Mouse (Mus musculus): ENCODE measurements around the gene Rsad2. TPM values are rescaled to one million over a fixed set of nuclear protein-coding genes. Genes with fewer than 3 reads are reported as not detected.

Rsad2 gene
- total and polyA plus RNA-seq, 3 experiments, result 0.04 to 0.12 (median 0.06) TPM

GRCm38 (mm10) chr12:26478196-26479004 is 22.1 kb upstream of the Rsad2 start:
- no peaks in the 10 kb centered on the region for H3K79me2 ChIP-seq (replicated peaks; ENCODE audit: control insufficient read depth, extremely low read depth, insufficient read depth, poor library complexity, severe bottlenecking)
- H3K4me3 ChIP-seq (replicated peaks in 1 of 3; ENCODE audit: low read depth in 2 of 3, low read length in 2 of 3, poor library complexity in 1 of 3), result no peak overlapping the region
- H3K27me3 ChIP-seq (replicated peaks), result no peaks in the 10 kb centered on the region
- TF ChIP-seq JUN (IDR thresholded peaks at IDR 0.05; ENCODE audit: insufficient read depth, low read depth, low read length), result no peak
- TF ChIP-seq USF2 (conservative IDR thresholded peaks at IDR 0.05; ENCODE audit: low read depth, low read length), result no peak
- no peak for TF ChIP-seq GABPA (IDR thresholded peaks at IDR 0.05; ENCODE audit: insufficient replicate concordance, low read depth, low read length)
- TF ChIP-seq MEF2A (IDR thresholded peaks at IDR 0.05; ENCODE audit: borderline replicate concordance, low read depth, low read length), result no peak
- TF ChIP-seq MXI1 (IDR thresholded peaks at IDR 0.05; ENCODE audit: low read depth, low read length), result no peak
- no peak for TF ChIP-seq CTCF (conservative IDR thresholded peaks at IDR 0.05 in 1 of 2, IDR thresholded peaks at IDR 0.05 in 1 of 2; ENCODE audit: low read depth in 2 of 2, low read length in 2 of 2)
- no peak for TF ChIP-seq PAX5 (IDR thresholded peaks at IDR 0.05; ENCODE audit: low read length)
- TF ChIP-seq MYC (IDR thresholded peaks at IDR 0.05; ENCODE audit: low read depth, low read length), result no peak
- no peak for TF ChIP-seq ZC3H11A (IDR thresholded peaks at IDR 0.05; ENCODE audit: low read depth, low read length)
- TF ChIP-seq ZKSCAN1 (IDR thresholded peaks at IDR 0.05; ENCODE audit: borderline replicate concordance, low read depth, low read length), result no peak
- TF ChIP-seq E2F4 (IDR thresholded peaks at IDR 0.05; ENCODE audit: insufficient replicate concordance, low read depth, low read length), result no peak
- no peak for TF ChIP-seq ELF1 (IDR thresholded peaks at IDR 0.05; ENCODE audit: low read depth, low read length)
- no peak for TF ChIP-seq HCFC1 (IDR thresholded peaks at IDR 0.05; ENCODE audit: low read depth, low read length)
- no peak for TF ChIP-seq CHD1 (IDR thresholded peaks at IDR 0.05; ENCODE audit: low read depth, low read length)
- TF ChIP-seq CHD2 (IDR thresholded peaks at IDR 0.05; ENCODE audit: low read length), result no peak
- no peak for TF ChIP-seq ZNF384 (IDR thresholded peaks at IDR 0.05; ENCODE audit: low read depth, low read length)
- no peak for TF ChIP-seq TBP (conservative IDR thresholded peaks at IDR 0.05; ENCODE audit: low read depth, low read length)
- TF ChIP-seq MAZ (IDR thresholded peaks at IDR 0.05; ENCODE audit: low read depth, low read length), result no peak
- dilution Hi-C loops (cut with MboI; ENCODE audit: extremely low pct_ligation_motif_present, extremely low pct_unique_long_range_greater_than_20kb, low sequenced_read_pairs) (no loop called here), in situ Hi-C loops (cut with MboI; ENCODE audit: low pct_ligation_motif_present, low pct_unique_long_range_greater_than_20kb, low sequenced_read_pairs) (no loop called here)
- no peak overlapping the region for H3K9ac ChIP-seq (ENCODE audit: insufficient read depth, low read depth)
- no peak overlapping the region for H3K4me2 ChIP-seq (ENCODE audit: insufficient read depth, low read depth, poor library complexity, severe bottlenecking)
- H3K36me3 ChIP-seq (replicated peaks in 1 of 2; ENCODE audit: control insufficient read depth in 1 of 2, insufficient read depth in 1 of 2, low read length in 1 of 2), result no peaks in the 10 kb centered on the region
- H3K9me3 ChIP-seq (replicated peaks; ENCODE audit: low read length), result no peaks in the 10 kb centered on the region
- no peak overlapping the region for H3K27ac ChIP-seq (ENCODE audit: insufficient read depth, low read depth)
- no peak for DNase-seq (ENCODE audit: extremely low read depth)
- no peaks in the 10 kb centered on the region for H3K4me1 ChIP-seq (ENCODE audit: control insufficient read depth in 1 of 2, insufficient read depth in 2 of 2)

GRCm38 (mm10) chr12:26477198-26477597 is 20.9 kb upstream of the Rsad2 start:
- TF ChIP-seq MEF2A (IDR thresholded peaks at IDR 0.05; ENCODE audit: borderline replicate concordance, low read depth, low read length), result no peak
- no peak for TF ChIP-seq IRF4 (IDR thresholded peaks at IDR 0.05; ENCODE audit: low read depth, low read length)
- Histone ChIP-seq H3K4me1 (ENCODE audit: control insufficient read depth in 1 of 2, insufficient read depth in 2 of 2) (no peaks in the 10 kb centered on the region), H3K36me3 (replicated peaks in 1 of 2; ENCODE audit: control insufficient read depth in 1 of 2, insufficient read depth in 1 of 2, low read length in 1 of 2) (no peaks in the 10 kb centered on the region), H3K27ac (ENCODE audit: insufficient read depth, low read depth) (no peak overlapping the region), H3K4me3 (replicated peaks in 1 of 3; ENCODE audit: low read depth in 2 of 3, low read length in 2 of 3, poor library complexity in 1 of 3) (no peak overlapping the region), H3K9ac (ENCODE audit: insufficient read depth, low read depth) (no peak overlapping the region), H3K9me3 (replicated peaks; ENCODE audit: low read length) (no peaks in the 10 kb centered on the region), H3K79me2 (replicated peaks; ENCODE audit: control insufficient read depth, extremely low read depth, insufficient read depth, poor library complexity, severe bottlenecking) (no peaks in the 10 kb centered on the region), H3K27me3 (replicated peaks) (no peaks in the 10 kb centered on the region), H3K4me2 (ENCODE audit: insufficient read depth, low read depth, poor library complexity, severe bottlenecking) (no peak overlapping the region)
- in situ Hi-C loops (cut with MboI; ENCODE audit: low pct_ligation_motif_present, low pct_unique_long_range_greater_than_20kb, low sequenced_read_pairs), result no loop called here
- DNase-seq (ENCODE audit: extremely low read depth), result no peak
- dilution Hi-C loops (cut with MboI; ENCODE audit: extremely low pct_ligation_motif_present, extremely low pct_unique_long_range_greater_than_20kb, low sequenced_read_pairs), result no loop called here
